Mouse (Mus musculus): ENCODE results near the gene Nadk2.
A peak's percentile ranks its signal among the peaks of the same experiment; 100 is the strongest.

The Nadk2 gene

DNA sequence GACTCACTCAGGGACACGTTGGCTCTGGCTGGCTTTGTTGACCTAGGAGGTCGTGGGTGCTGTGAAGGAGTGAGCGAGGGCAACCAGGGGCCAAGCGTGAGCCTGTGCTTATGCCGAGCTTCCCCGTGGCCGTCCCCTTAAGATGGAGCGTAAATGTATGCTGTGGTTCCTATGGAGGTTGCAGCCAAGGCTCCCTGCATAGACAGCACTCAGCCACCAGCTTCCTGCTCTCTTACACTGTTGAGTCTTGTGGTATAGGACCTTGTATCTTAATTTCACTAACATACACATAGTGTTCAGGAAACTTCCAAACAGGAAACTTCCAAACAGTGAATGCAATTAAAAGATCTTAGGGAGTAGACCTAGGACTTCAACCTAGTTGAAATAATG, 17.6 kb downstream of the Nadk2 start:
- DNase-seq, result no peak

DNA sequence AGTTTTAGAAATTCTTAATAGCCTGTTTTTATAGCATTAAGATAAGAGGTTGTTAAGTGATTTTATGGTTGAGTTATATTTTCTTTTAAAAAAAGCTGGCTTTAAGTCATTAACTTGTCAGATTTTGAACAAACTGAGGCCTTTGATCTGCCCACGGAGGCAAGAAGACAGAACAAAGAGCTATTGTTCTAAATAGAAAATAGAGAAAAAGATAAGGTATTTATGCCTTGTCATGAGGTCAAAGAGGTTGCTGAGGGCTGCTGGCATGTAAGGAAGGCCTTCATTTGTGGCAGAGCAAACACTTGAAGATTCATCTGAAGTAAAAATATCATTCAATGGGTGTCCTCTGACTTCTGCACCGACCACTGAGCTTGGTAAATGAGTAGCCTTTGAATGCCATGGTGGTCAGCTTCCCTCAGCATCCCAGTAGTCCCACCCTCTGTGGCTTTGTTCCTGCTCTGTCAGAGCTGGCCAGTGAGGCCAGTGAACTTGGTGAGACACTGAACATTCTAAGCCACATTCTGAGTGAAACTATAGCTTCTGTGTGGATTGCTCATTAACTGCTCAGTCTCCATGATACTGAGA, 18.2 kb downstream of the Nadk2 start:
- DNase-seq, result no peak

DNA sequence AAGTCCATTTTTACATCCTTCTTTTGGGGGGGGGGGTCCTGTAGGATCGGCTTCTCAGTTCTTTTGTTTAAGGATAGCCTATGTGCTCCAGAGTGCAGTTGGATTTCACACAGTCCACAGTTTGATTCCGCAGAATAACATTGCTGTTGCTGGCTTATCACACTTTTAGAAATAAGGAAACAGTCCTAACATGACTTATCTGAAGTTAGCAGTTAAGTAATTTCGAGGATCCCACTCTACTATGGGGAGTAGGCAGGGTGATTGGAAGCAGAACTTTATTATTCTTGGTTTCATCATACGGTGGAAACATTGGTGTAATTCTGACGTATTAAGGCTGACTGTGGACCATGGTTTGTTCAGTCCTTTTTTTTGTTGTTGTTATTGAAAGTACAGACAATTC, 19.6 kb downstream of the Nadk2 start:
- DNase-seq, result no peak

DNA sequence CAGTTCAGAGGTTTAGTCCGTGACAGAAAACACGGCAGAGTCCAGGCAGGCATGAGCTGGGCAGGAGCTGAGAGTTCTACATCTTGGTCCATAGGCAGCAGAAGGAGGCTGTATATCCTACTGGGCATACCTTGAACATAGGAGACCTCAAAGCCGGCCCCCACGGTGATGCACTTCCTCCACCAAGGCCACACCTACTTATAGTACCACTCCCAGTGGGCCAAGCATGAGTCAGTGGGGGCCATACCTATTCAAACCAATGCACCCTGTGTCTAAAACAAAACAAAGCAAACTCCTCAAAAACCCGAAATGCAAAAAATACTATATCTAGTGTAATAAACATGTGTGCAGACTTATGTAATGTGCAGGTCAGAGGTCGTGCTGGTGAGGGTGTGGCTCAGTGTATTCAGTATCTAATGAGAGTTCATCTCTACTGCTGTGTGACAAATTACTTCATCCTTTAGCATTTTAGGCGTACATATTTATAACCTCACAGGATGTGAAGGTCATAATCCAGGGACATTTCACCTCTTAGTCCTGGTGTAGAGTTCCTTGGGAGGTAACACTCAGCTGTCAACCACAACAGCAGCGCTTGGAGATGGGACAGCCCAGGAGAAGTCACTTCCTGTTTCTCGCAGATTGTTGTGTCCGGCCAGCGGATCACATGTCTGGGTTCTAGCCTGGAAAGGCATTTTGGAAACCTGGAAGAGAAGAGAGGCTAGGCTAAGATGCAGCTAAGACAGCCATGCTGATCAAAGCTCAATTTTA, 22.7 kb downstream of the Nadk2 start:
- DNase-seq, result no peak

DNA sequence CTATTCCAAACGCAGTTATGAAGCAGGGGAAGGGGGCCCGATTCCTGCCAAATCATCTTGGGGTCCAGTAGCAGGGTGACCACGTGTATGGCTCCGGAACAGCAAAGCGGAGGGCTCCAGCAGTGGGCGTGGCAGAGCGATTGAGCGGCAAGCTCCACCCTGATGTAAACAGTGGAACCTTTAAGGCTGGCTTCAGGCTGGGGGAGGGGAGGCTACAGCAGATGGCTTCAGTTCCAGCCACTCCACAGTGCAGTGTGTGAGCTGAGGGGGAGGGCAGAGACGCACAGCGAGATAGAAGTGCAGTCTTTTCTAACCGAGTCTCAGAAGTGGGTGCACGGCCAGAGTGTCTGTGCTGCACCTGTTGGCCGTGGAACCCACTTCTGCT, 23.3 kb downstream of the Nadk2 start:
- DNase-seq, result peak; percentile 49 to 65

DNA sequence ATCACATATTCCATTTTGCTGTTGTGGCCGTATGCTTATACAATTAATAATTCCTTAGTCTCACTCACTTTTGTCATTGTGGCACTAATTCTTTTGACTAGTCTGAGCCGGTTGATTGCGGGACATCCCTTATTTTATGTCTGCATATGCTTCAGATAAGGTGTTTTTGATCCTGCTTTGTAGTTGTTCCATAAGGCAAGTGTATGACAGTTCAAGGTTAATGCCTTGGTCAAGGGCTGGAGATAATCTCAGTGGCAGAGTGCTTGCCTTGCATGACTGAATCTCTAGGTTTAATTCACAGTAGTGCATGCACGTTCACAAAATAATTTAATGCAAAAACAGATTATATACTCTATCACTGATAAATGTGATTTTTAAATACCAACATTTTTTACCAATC, 25.8 kb downstream of the Nadk2 start:
- no peak for DNase-seq

DNA sequence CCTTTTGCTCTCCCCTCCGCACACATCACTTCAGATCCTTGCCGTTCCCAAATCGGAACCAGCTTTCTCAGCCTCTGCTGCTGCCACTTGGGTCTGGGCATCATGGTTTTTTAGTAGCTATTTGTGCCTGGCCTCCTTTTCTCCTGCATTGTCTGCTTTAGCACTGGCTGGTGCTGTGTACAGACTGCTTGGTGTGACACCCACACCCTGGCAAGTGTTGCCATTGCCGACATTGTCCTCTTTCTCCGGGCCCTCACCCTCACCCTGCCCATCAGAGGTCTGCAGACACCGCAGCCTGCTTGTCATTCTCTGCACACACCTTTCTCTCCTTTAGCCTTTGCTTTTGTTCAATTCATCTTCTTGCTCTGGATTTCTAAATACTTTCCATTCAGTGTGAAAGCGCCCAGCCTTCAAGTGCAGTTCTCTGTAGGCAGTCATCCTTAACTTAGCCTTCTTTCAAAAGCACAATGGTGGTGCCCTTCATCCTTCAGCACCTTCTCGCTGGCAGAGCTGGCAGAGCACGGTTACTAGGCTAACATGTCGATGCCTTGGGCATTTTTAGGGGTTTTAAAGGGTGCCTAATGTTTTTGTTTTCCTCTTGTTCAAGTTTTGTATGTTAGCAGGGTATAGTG, 29.5 kb downstream of the Nadk2 start:
- DNase-seq, result no peak

DNA sequence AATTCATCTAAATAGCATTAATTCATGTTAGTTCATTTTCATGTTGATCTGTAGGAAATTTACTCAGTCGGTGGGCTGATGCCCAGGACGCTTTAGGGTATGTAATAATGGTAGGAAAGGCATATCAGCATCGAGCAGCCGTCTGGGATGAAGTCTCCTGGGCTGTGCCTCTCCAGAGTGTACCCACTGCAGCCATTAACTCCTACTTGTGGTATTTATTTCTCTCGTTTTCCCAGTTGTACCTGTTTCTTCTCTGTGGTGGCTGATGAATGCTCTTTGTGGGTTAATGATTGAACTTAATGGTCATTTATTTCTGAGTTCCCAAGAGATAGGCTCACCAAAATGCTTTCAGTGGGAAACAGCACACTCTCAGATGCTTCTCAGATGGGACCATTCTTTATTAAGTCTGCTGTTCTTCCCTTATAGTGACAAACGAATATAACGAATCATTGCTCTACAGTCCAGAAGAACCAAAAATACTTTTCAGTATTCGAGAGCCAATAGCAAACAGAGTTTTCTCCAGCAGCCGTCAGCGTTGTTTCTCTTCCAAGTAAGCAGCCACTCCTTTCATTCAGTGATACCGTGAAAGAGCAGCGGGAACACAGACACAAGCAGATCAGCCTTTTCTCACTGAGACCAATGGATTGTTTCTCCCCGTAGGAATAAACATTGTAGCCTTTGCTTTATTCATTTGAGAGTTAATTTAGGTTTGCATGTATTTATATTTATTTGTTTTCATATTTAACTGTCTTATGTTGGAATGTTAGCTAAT, 35.4 kb downstream of the Nadk2 start:
- no peak for DNase-seq

DNA sequence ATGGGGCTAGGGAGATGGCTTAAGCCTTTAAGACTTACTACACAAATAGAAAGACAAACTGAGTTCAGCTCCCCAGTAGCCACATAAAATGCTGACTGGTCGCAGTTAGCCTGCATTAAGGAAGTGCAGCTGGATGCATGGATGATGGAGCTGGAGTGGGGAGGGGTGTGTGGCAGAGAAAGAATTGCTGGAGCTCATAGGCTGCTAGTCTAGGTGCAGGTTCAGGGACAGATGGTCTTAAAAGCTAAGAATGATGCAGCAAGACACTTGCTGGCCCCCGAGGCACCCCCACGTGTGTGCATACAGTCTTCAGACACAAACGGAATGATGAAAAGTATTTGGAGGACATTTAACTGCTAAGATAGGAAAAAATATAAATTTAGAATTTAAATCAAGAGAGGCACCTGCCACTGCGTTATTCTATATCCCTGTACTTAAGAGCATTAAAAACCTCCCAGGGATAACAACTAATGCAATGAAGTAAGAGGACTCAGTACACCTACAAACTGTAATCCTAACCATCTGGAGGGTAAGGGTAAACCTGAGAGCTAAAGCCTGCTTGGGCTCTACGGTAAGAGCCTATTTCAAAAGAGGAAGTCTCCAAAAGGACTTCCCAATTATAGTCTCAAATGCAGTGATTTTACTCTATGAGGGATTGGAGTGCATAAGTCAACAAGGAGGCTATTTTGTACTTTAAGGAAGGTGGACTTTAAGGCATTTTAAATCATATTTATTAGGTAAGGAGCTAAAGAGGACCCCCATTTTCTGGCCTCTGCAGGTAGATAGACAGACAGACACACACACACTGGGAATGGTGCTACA, 39.7 kb downstream of the Nadk2 start:
- DNase-seq, result no peak

DNA sequence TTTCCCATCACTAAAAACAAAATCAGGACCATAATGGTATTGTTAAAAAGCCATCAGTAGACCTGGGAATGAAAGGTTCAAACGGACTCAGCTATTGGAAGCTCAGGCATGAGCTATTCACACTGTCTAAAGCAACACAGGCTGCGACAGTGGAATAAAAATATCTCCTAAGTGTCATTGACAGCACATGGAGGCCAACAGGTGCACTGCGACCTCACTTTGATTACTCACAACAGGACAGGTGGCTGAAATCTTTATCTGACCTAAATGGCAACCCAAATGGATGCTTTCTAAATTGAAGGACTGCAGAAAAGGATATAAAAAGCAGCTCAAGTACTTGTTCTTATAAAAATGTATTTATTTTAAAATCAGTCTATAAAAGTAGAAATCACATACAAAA, 40.6 kb downstream of the Nadk2 start:
- DNase-seq, result no peak

DNA sequence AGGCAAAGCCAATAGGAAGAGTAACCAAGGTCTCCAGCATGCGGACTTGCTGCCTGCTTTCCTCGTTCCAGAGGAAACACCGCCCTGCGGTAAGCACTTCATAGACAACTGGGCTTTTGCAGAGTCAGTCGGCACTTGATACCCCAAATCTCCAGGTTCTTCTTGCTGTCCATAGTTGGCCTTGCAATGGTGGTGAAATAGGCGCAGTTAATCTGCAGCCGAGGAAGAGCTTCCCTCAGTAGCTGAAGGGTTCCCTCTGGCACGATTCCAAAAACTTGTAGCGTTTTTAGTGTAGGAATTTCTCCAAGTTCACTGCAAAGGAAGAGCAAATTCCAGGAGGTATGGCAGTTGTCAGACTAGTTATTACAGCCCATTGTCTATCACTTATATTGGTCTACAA, 42.5 kb downstream of the Nadk2 start:
- no peak for DNase-seq

DNA sequence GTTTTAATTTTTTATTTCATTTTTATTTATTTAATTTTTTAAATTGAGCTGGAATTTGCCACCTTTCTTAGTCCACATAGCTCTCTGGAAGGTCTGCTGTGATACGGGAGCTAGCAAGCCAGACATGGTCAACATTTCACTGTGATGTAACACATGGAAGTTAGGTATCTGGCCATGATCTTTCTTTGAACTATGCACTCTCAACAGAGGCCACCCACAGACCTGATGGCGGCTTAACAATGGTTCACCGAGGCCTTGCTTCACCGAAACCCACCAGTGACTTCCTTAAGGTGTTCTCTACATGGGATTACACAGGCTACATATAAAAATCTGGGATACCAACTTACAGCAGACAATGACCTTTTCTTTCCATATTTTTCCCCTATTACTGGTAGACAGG, 43.1 kb downstream of the Nadk2 start:
- DNase-seq, result no peak

DNA sequence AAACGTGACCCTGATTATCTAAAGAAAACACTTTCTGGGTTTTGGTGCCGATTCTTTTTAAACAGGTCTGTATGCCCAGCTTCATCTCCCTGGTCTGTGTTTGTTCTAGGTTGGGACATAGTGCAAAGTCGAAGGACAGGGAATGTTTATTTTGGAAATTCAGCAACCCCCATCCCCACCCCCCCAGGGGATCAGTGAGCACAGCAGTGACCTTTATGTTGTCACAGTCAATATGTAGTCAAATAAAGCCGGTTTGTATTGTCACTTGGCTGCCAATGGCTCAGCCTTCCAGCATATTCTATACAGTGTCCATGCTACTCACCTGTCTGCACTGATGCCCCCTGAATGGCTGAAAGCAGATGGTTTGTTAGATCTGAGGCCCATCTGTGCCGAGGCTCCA, 43.5 kb downstream of the Nadk2 start:
- DNase-seq, result no peak

DNA sequence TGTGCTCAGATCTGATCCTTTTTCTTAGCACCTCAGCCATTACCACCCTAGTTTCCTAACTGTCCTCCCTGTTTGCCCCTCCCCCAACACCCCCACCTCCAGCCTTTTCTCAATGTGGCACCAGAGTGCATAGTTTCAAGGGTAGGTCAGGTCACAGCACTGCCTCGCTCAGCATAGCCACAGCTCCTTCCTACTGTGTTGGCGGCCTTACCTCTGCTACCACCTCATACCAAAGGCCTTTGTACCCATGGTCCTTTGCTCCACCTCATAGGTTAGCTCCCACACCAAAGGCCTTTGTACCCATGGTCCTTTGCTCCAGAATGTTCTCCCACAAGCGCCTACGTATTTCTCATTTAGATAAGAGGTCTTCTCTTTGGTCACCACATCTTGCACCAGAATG, 47.8 kb downstream of the Nadk2 start:
- DNase-seq, result no peak

DNA sequence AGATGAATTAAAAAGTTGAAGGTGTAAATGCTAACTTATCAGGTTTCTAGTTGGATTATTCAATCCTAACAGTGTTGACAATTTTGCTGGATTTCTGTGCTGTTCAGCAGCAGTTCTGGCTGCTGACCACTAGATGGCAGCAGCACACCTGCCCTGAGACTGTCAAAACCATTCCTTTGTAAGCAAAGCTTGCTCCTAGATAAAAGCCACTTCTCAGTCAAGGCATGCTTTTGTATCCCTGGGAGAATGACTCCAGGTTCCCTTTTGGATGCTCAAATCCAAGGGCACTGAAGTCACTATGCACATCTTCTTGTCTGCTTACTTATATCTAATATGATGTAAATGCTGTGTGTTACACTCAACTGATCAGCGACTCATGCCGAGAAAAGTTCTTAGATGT, 49.0 kb downstream of the Nadk2 start:
- peak; percentile 47 to 66 for DNase-seq

DNA sequence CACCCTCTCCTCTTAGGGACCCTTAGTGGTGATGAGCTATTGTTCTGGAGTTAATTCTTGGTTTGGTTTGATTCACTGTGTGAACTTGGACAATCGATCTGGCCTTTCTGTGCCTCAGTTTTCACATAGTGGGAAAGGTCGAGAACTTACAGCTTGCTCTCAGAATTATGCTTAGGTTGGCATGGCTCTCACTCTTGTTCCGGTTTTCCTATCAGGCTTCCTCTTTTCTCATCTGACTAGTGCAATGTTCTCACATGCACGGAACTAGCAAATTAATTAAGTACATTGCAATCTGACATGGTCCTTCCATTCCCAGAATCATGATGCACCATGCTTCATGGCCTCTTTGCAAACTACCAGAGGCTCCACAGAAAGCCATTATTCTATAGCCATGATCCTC, 51.9 kb downstream of the Nadk2 start:
- no peak for DNase-seq

DNA sequence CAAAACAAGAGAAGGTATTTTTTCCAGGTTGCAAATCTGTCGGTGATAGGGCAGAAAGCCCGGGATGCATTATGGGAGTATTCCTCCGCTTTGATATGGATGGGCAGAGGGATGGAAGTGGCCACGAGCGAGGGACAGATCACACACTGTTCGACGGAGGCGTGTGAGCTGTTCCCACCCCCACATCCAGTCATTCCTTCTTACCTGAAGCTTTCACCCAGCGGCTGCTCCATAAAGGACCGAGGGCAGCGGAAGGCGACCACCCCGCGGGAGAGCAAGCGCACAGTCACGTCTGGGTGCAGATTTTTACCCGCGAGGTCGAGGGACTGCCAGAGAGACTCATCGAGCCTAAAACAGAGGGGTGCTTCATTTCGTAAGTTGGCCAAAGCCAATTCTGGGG, 53.8 kb downstream of the Nadk2 start:
- no peak for DNase-seq

DNA sequence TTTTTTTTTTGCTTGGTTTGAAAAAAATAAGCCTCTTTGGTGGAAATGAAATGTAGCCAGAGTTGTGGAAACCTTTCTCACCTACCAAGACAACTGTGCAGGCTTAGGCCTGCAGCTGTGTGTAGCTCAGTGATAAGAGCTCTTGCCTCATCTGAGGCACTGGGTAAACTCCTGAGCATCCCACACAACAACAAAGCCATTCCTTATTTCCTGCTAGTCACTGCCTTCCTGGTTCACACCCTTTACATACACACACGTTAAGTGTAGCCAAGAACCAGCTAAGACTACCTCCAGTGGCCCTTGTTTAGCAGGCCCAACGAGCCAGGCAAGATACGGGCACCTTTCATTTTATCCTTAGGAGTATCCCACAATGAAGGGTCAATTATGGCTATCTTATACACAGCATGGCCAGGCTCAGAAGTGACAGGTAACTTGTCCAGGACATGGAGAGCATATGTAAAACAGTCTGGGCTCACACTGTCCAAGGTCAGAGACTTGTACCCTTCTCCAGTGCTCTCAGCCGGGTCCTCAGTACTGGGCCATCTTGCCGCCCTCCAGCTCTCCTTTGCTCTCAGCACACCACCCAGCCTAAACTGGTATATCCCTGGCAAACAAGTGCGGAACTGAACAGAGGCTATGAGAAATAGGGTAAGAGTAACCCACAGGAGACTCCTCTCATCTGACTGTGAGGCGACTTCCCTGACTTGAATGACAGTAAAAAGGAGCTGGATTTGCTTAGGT, 56.2 kb downstream of the Nadk2 start:
- DNase-seq, result no peak

DNA sequence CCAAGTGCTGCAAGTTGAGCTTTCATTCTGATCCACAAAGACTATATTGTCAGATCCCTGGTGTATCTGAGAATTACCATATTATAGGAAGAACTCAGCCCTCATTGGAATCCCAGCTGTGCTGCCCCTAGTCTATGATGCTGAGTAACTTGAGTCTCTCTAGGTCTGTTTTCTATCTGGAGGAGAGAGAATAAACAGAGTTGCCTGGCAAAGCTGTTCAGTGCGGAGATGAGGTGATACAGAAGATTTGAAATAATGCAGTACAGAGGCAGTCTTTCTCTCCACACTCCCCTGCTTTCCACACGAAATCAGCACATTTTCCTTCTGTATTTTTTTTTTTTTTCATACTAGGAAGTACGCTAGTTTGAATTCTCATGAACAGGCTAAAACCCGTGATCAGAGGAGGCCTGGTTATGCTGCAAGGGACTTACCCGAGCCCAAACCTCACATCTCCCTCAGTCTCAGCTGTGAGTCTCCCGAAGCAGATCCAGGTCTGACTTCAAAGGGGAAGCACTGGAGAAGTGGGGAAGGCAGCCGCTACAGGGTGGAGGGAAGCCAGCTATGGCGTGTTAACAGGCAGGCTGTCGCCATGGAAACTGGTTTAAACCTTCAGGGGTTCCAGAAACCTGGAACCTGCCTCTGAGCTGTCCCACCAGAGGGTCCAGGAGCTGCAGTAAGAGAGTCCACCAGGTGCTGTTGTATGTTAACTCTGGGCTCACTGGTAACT, 59.9 kb downstream of the Nadk2 start:
- DNase-seq, result peak in 1 of 2 experiments; percentile 38

DNA sequence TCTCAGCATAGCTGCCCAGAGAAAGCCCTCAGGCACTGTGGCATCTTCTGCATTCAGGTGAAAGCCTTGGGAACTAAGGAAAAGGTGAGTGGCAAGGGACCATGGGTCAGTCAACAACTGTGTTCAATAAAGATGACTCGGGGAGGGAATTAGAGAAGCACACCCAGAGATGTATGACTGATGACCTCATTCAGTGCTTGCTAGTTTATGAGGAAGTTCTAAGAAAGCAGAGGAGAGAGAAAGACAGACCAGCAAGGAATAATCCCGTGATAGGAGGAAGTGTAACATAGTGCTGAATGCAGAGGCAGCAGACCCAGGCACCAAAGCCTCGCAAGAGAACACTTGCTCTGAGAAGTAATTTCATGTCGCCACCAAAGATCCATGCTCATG, 60.4 kb downstream of the Nadk2 start:
- no peak for DNase-seq

DNA sequence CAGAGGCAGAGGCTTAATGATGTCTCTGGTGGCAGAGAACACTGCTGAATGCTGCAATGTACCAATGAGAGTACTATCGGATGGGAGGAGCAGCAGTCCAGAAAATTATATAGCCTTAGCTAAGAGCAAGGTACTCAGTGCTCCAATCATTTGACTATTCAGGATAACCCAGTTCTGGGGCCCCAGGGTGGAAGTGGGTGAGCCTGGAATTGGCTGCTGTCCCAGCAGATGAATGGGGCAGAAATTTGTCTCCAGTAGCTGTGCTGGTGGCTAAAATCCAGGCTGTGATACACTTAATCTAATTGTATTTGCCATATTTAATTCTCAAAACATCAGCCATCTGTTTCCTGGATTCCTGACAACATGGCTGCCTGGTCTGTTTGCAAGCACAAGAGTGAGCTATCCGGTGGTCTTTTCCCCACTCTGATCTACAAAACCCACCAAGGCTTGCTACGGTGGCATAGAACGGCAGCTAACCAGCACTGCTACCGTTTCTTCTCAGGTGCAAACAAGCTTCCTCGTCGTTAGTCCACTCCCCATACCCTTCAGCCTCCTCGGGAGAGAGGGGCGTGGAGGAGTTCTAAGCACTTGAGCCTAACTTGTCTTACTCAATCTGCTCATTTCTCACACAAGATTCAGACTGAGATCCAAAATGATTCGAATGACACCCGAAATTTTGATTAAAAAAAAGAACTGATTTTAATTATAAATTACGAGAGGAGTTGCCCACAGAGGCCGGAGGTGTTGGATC, 61.8 kb downstream of the Nadk2 start:
- peak in 1 of 2 experiments; percentile 20 for DNase-seq

Measured in kidney, postnatal 4 days (tissue).